Mouse (Mus musculus) E14TG2a.4 (cell line): ENCODE measurements around the gene Gm7324.
"Not testable (repeated sequence)": the region's sequence is repeated elsewhere in the genome, so short reads cannot be mapped to it uniquely, and the experiment has no call there.

Source experiments
- H3K27me3 ChIP-seq: 2 replicates; pipeline ENCODE4 v1.6.1; 2014; ENCODE audit warnings: low read length, control low read depth; ENCODE audit not compliant: insufficient read depth
- H3K36me3 ChIP-seq: 2 replicates; pipeline ENCODE4 v1.6.1; 2014; ENCODE audit warnings: low read length, control low read depth; ENCODE audit not compliant: insufficient read depth
- H3K4me1 ChIP-seq: replicated peaks from 2 replicates; pipeline ENCODE4 v1.6.1; 2014; ENCODE audit warnings: low read depth, low read length, control low read depth
- H3K4me3 ChIP-seq: replicated peaks from 2 replicates; pipeline ENCODE4 v1.5.1; 2014; ENCODE audit warnings: mild to moderate bottlenecking, low read length
- H3K9me3 ChIP-seq: 2 replicates; pipeline ENCODE4 v1.6.1; 2014; ENCODE audit warnings: low read length, control low read depth

Gene Gm7324

GRCm38 (mm10) chr14:43697621-43698020 is at the start of gene Gm7324:
Gene Gm7324 (plus strand): TSS chr14:43697828.
- not testable (repeated sequence) for H3K36me3 ChIP-seq, H3K4me1 ChIP-seq, H3K27me3 ChIP-seq, H3K4me3 ChIP-seq
- peaks cover 13% of the 10 kb centered on the region for H3K9me3 ChIP-seq

- H3K27me3 ChIP-seq, H3K4me1 ChIP-seq, H3K36me3 ChIP-seq, H3K4me3 ChIP-seq: not testable (repeated sequence)
- peaks cover 16% of the 10 kb centered on the region for H3K9me3 ChIP-seq
These were observed 20.5 kb upstream of the Gm7324 start, which contains the start of gene Gm8165 for GRCm38 (mm10) chr14:43677099-43677498. Gene Gm8165 (minus strand): TSS chr14:43677199.

GRCm38 (mm10) chr14:43727385-43727784 is 29.8 kb downstream of the Gm7324 start, which contains the start of gene Gm16506:
Gene Gm16506 (minus strand): TSS chr14:43727485.
- H3K9me3 ChIP-seq, H3K4me1 ChIP-seq, H3K27me3 ChIP-seq, H3K4me3 ChIP-seq, H3K36me3 ChIP-seq: not testable (repeated sequence)

GRCm38 (mm10) chr14:43747566-43747965 is 49.9 kb downstream of the Gm7324 start, which contains the start of gene Gm6526:
Gene Gm6526 (plus strand): TSS chr14:43747866.
- H3K36me3 ChIP-seq, H3K9me3 ChIP-seq, H3K4me1 ChIP-seq, H3K4me3 ChIP-seq, H3K27me3 ChIP-seq: not testable (repeated sequence)
